Mouse (Mus musculus) cerebellum, adult 2 months (tissue): Measurements from ENCODE around the gene Lsamp. TPM values are rescaled to one million over a fixed set of nuclear protein-coding genes. Genes with fewer than 3 reads are reported as not detected.

Experiments
- DNase-seq, 2 experiments: peaks; one replicate each; pipeline ENCODE4 v3.0.0; 2021
- H3K27ac ChIP-seq: fragments of 200-500 bp; 2 replicates; pipeline ENCODE4 v1.5.1; 2012; ENCODE audit warnings: low read length, control low read depth, inconsistent platforms; ENCODE audit not compliant: insufficient read depth
- H3K27me3 ChIP-seq: fragments of 200-500 bp; 2 replicates; pipeline ENCODE4 v1.6.1; 2012; ENCODE audit warnings: inconsistent platforms, mild to moderate bottlenecking, low read length, moderate library complexity; ENCODE audit not compliant: control insufficient read depth, insufficient read depth
- H3K4me1 ChIP-seq: fragments of 200-500 bp; 2 replicates; pipeline ENCODE4 v1.6.1; 2011; ENCODE audit warnings: low read length; ENCODE audit not compliant: control insufficient read depth, insufficient read depth
- H3K4me3 ChIP-seq: fragments of 200-500 bp; replicated peaks from 2 replicates; pipeline ENCODE3; 2011; ENCODE audit warnings: mild to moderate bottlenecking, low read depth, low read length, control low read depth; ENCODE audit not compliant: insufficient read depth
- CTCF ChIP-seq: fragments of 200-500 bp; IDR thresholded peaks from 2 replicates; pipeline ENCODE4 v1.5.1; 2011; ENCODE audit warnings: low read depth, mild to moderate bottlenecking, control low read depth, low read length, moderate library complexity, borderline replicate concordance; ENCODE audit not compliant: insufficient read depth
- POLR2A ChIP-seq: fragments of 200-500 bp; IDR thresholded peaks from 2 replicates; pipeline ENCODE4 v1.6.1; 2011; ENCODE audit warnings: low read length, control low read depth, borderline replicate concordance; ENCODE audit not compliant: insufficient read depth
- WGBS: fragments of 180-500 bp; shearing (Covaris S2); methylation state at CpG from one replicate; pipeline ENCODE4 v1.1.7; 2018; 5-methylcytosine and 5-hydroxymethylcytosine counted together
- polyA plus RNA-seq: library from polyadenylated mRNA; depleted of rRNA; stranded (reverse); fragments of >200 nt; gene quantifications from 2 replicates; pipeline ENCODE4 v1.2.3, GENCODE M21; 2012

Gene Lsamp
- polyA plus RNA-seq, 1 experiment, result 143 TPM

GRCm38 (mm10) chr16:41478694-41479093, 1494.5 kb downstream of the Lsamp start:
- H3K4me3 ChIP-seq, result no peak overlapping the region
- no peak for TF ChIP-seq POLR2A
- no peak for TF ChIP-seq CTCF
- H3K4me1 ChIP-seq, result no peaks in the 10 kb centered on the region
- DNase-seq, result no peak
- H3K27ac ChIP-seq, result no peak overlapping the region
- WGBS, result 87% methylated on average over 5 of the region's 5 CpGs
- no peaks in the 10 kb centered on the region for H3K27me3 ChIP-seq

- Histone ChIP-seq H3K4me1 (no peaks in the 10 kb centered on the region), H3K27ac (no peak overlapping the region), H3K4me3 (no peak overlapping the region), H3K27me3 (no peaks in the 10 kb centered on the region)
- DNase-seq, result no peak
- 99% methylated on average over 1 of the region's 1 CpGs for WGBS
- TF ChIP-seq CTCF (no peak), POLR2A (no peak)
Measured at GRCm38 (mm10) chr16:41481832-41482231, 1497.7 kb downstream of the Lsamp start.

DNA sequence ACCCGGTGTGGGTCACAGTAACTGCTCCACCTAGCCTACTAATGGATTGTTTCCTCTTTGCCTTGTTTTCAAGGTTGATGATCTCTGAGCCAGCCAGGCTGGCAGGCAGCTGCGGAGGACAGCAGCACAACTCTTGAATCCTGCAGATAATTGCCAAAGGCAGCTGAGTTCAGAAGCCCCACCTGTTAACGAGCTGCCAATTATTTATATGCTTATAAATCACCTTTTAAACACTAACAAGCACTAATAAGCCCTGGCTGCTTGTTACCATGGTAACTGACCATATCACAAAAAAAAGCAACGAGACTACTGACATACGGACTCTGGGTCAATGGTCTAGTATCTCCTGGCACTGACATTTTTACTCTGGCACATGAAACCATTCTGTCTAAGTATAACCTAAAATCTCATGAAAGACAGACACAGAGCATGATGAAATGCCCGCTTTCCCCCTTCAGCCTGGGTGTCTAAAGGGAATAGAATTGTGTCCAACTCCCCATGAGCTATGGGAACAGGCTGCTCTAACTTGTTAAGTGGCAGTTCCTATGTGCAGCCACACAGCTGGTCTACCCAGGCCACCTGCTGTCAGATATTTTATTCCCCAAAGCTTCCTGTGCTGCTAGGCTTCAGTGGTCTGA, 1526.9 kb downstream of the Lsamp start:
- 40% methylated on average over 6 of the region's 6 CpGs for WGBS
- no peak for TF ChIP-seq POLR2A
- no peak for TF ChIP-seq CTCF

GRCm38 (mm10) chr16:41521566-41521965, 1537.4 kb downstream of the Lsamp start:
- WGBS, result 72% methylated on average over 4 of the region's 4 CpGs
- Histone ChIP-seq H3K4me3 (no peak overlapping the region), H3K27me3 (no peaks in the 10 kb centered on the region), H3K4me1 (no peaks in the 10 kb centered on the region), H3K27ac (no peak overlapping the region)
- no peak for TF ChIP-seq CTCF
- no peak for TF ChIP-seq POLR2A
- DNase-seq, result no peak

More for the DNA sequence above, 1526.9 kb downstream of the Lsamp start:
- H3K27ac ChIP-seq, result no peak overlapping the region
- H3K27me3 ChIP-seq, result no peaks in the 10 kb centered on the region
- H3K4me3 ChIP-seq, result no peak overlapping the region
- H3K4me1 ChIP-seq, result no peaks in the 10 kb centered on the region; the same call in 1 of the 2 replicates
- DNase-seq, result no peak

DNA sequence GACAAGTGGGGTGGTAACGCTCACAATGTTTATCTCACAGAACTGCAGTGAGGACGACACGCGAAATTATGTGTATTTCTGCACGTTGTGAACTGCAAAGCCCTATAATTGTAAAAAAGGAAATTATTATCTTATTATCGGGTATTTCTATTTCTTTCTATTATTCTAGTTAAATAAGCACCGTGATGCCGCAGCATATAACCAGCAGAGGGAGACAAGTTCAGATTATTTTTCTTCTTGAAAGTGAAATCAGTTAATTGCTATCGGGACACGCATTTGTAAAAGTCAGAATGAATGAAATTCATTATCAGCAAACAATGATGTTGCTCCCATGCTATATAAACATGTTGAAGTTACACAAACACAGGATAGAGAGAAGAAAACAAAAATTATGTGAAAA, 1540.1 kb downstream of the Lsamp start:
- peak; percentile 42 to 56 for DNase-seq
- H3K27ac ChIP-seq, result no peak overlapping the region
- no peaks in the 10 kb centered on the region for H3K27me3 ChIP-seq
- no peaks in the 10 kb centered on the region for H3K4me1 ChIP-seq
- no peak overlapping the region for H3K4me3 ChIP-seq
- 46% methylated on average over 10 of the region's 10 CpGs for WGBS
- TF ChIP-seq POLR2A (no peak), CTCF (peak; percentile 23; the same call in 1 of the 2 replicates)

DNA sequence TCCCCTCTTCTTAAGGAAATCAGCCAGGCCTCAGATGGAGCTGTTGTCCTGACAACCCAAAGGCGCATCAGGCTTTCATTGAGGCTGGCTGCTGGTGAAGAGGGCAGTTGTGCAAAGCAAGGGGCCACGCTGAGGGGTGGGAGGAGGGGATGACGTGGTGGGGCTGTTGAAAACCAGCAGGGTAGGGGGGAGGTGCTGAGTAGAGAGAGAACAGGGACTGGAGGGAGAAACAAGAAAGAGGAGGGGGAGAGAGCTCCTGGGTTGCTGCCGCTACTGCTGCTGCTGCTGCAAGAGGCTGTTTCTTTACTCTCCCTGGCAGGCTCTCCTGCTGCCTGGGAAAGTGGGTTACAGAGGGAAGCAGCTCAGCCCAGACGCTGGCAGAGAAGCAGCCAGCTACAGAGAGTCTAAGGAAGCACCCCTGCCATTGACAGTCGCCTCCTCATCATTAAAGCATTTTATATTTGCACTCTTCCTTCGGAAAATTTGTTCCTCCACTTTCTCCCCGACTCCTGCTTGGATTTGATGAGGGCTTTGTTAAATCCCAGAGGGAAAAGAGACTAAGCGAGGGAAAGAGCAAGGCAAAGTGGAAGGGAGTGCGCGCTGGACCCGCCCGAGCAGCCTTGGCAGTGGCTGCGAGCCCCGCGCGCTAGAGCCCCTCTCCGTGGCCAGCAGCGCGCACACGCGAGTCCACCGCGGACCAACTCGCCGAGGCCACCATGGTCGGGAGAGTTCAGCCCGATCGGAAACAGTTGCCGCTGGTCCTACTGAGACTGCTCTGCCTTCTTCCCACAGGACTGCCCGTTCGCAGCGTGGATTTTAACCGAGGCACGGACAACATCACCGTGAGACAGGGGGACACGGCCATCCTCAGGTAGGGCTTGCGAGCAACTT, 1548.7 kb downstream of the Lsamp start:
- peaks cover 4% of the 10 kb centered on the region; the same call in 1 of the 2 replicates for H3K4me1 ChIP-seq
- H3K27me3 ChIP-seq, result no peaks in the 10 kb centered on the region
- peak overlapping the region; percentile 93 for H3K4me3 ChIP-seq
- no peak for TF ChIP-seq CTCF
- peak; percentile 31; the same call in 1 of the 2 replicates for TF ChIP-seq POLR2A
- under 1% methylated on average over 38 of the region's 38 CpGs for WGBS
- peak; percentile 77 to 81 for DNase-seq
- H3K27ac ChIP-seq, result peak overlapping the region; percentile 95

DNA sequence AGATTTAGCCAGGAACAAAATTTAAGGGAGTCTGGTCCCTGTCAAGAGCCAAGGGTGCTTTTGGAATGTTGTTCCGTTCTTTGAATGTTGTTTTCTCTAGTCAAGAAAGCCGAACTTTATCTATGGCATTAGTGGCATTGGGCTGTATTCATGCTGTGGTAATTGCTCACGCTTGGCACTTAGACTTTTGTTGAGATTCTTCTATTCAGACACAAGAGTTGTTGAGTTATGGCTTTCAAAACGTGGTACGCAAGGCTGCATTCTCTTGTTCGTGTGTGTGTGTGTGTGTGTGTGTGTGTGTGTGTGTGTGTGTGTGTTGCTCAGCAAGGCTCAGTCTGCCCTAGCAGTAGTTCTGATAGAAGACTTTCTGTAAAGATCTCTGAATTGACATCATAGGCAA, 1549.5 kb downstream of the Lsamp start:
- H3K27me3 ChIP-seq, result no peaks in the 10 kb centered on the region
- WGBS, result under 1% methylated on average over 6 of the region's 6 CpGs
- TF ChIP-seq POLR2A (no peak), CTCF (no peak)
- H3K27ac ChIP-seq, result peak overlapping the region; percentile 95
- DNase-seq, result peak; percentile 57 to 60
- H3K4me1 ChIP-seq, result peaks cover 4% of the 10 kb centered on the region; the same call in 1 of the 2 replicates
- H3K4me3 ChIP-seq, result peak overlapping the region; percentile 93

DNA sequence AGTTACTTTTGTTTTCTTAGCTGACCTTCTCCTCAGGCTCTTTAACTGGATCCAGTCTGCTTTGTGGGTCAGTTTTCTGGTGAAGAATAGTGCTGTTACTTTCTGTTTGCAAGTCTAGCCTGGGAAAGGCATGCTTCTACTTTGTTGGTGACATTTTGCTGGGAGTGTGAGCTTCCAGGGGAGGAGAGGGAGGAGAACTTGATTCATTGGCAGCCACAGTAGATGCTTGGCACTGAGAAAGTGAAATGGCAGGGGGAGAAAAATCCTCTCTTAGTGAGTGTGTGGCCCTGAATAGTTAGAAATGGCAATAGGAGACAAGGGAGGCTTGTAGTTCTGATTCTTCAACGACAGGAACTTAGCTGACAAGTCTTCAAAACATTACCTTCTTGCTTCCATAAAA, 1551.6 kb downstream of the Lsamp start:
- WGBS, result 16% methylated on average over 1 of the region's 1 CpGs
- TF ChIP-seq POLR2A (0 out of 2 replicates have a peak, but pooled peaks have one; percentile 16), CTCF (no peak)
- peaks cover 4% of the 10 kb centered on the region; the same call in 1 of the 2 replicates for H3K4me1 ChIP-seq
- no peaks in the 10 kb centered on the region for H3K27me3 ChIP-seq
- H3K4me3 ChIP-seq, result peak overlapping the region; percentile 93
- peak in 1 of 2 experiments; percentile 48 for DNase-seq
- H3K27ac ChIP-seq, result peak overlapping the region; percentile 40; the same call in 1 of the 2 replicates
